Mouse (Mus musculus): Measurements from ENCODE around the gene Gabarap.

Gene Gabarap

GRCm38 (mm10) chr11:70021264-70022132 is 30.6 kb downstream of the Gabarap start:
- peak; percentile 95 to 96 for DNase-seq (ENCODE audit: low spot score in 2 of 2)

GRCm38 (mm10) chr11:70023481-70024150 is 32.7 kb downstream of the Gabarap start:
- no peak for DNase-seq (ENCODE audit: low spot score in 2 of 2)

GRCm38 (mm10) chr11:70024151-70024514 is 33.2 kb downstream of the Gabarap start:
- no peak for DNase-seq (ENCODE audit: low spot score in 2 of 2)

- DNase-seq (ENCODE audit: low spot score in 2 of 2): no peak
Observed at GRCm38 (mm10) chr11:70026689-70027088, 35.7 kb downstream of the Gabarap start.

- peak; percentile 49 to 52 for DNase-seq (ENCODE audit: low spot score in 2 of 2)
Observed at GRCm38 (mm10) chr11:70027397-70027796, 36.5 kb downstream of the Gabarap start.

GRCm38 (mm10) chr11:70028401-70029129 is 37.6 kb downstream of the Gabarap start:
- no peak for DNase-seq (ENCODE audit: low spot score in 2 of 2)

- DNase-seq (ENCODE audit: low spot score in 2 of 2): peak; percentile 87 to 89
Observed at GRCm38 (mm10) chr11:70029130-70029801, 38.3 kb downstream of the Gabarap start.

- DNase-seq (ENCODE audit: low spot score in 2 of 2): no peak
Observed at GRCm38 (mm10) chr11:70029829-70030550, 39.0 kb downstream of the Gabarap start.

- DNase-seq (ENCODE audit: low spot score in 2 of 2): no peak
Observed at GRCm38 (mm10) chr11:70030651-70031320, 39.8 kb downstream of the Gabarap start.

- DNase-seq (ENCODE audit: low spot score in 2 of 2): no peak
Observed at GRCm38 (mm10) chr11:70031321-70031670, 40.4 kb downstream of the Gabarap start.

GRCm38 (mm10) chr11:70038174-70038573 is 47.2 kb downstream of the Gabarap start:
- DNase-seq (ENCODE audit: low spot score in 2 of 2): no peak

GRCm38 (mm10) chr11:70039631-70040030 is 48.7 kb downstream of the Gabarap start:
- no peak for DNase-seq (ENCODE audit: low spot score in 2 of 2)

- DNase-seq (ENCODE audit: low spot score in 2 of 2): no peak
Observed at GRCm38 (mm10) chr11:70040184-70040583, 49.2 kb downstream of the Gabarap start.

- no peak for DNase-seq (ENCODE audit: low spot score in 2 of 2)
Observed at GRCm38 (mm10) chr11:70042309-70043085, 51.6 kb downstream of the Gabarap start.

GRCm38 (mm10) chr11:70043665-70044064 is 52.7 kb downstream of the Gabarap start:
- DNase-seq (ENCODE audit: low spot score in 2 of 2): no peak
